Mouse (Mus musculus): ENCODE data around the gene Chd1l. TPM values are rescaled to one million over a fixed set of nuclear protein-coding genes. Genes with fewer than 3 reads are reported as not detected.

The Chd1l gene
- 23.2 TPM for polyA plus RNA-seq (2021)

DNA sequence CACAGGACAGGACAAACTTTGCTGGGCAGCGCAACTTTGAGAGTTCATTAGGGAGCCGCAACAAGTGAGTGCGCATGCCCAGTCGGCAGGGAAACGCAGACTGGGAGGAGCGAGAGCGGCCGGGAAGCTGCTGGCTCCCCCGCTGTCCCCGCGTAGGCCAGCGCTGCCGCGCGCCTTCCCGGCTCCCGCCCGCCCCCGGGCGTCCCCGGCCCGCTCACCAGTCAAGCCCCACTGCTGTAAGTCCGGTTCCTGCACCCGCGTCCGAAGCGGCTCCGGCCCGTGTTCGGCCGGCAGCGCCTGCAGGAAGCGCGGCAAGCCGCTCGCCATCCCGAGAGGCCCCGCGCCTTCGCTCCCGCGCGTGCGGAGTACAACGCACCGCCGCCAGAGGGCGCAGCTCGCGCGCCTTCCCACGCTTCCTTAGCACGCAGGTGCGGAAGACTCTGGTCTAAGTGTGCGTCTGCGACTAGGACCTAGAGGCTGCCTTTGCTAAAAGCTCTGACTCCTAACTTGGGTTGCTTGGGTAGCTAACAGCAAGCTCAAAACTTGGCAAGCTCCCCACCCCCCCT, at the start of gene Chd1l:
Gene Chd1l (minus strand): TSS at position 359 of the 566 bp plus-strand sequence.
- no peaks in the 10 kb centered on the region for H3K27me3 ChIP-seq
- in situ Hi-C loops (cut with MboI; ENCODE audit: low pct_unique_long_range_greater_than_20kb) = no loop called here
- DNase-seq (ENCODE audit: low read depth, low spot score) (peak; percentile 85), ATAC-seq (peak; percentile 95)
- TF ChIP-seq CTCF (IDR thresholded peaks at IDR 0.05) = peak; percentile 100
- ChIA-PET POLR2A (interaction anchor here (2.0 kb wide), 1 partner anchor 11 kb away, joined by 6 read pairs; no protein-coding TSS in a partner anchor), CTCF (interaction anchor here (0.6 to 1.9 kb wide), 23 partner anchors 8 to 286 kb away, joined by 3 to 16 read pairs (median 4); partner anchors contain the start of gene Fmo5)

DNA sequence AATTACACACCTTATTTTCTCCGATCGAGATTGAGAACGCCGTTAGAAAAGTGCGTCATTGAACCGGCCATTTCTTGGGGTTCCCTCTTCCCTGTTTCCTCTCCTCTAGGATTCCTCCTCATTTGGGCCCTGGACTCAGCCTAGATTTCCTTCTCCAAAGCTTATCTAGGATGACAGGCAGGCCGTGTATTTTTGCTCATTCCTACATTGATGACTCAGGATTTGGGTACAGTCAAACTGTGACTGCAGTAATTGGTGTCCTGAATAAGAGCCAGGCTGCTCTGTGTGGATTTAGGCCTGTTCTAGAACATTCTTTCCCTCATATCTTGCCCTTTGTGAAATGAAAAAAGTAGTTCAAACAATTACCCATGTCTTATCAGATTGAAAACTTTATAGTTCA, 49.7 kb upstream of the Chd1l start:
- ChIA-PET POLR2A (no interaction called here), CTCF (interaction anchor here (0.6 to 1.8 kb wide), 5 partner anchors 8 to 153 kb away, joined by 3 to 8 read pairs (median 4); no protein-coding TSS in a partner anchor)
- in situ Hi-C loops (cut with MboI; ENCODE audit: low pct_unique_long_range_greater_than_20kb) = no loop called here
- DNase-seq (ENCODE audit: low read depth, low spot score) (no peak), ATAC-seq (no peak)
- no peaks in the 10 kb centered on the region for H3K27me3 ChIP-seq
- no peak for TF ChIP-seq CTCF (IDR thresholded peaks at IDR 0.05)

DNA sequence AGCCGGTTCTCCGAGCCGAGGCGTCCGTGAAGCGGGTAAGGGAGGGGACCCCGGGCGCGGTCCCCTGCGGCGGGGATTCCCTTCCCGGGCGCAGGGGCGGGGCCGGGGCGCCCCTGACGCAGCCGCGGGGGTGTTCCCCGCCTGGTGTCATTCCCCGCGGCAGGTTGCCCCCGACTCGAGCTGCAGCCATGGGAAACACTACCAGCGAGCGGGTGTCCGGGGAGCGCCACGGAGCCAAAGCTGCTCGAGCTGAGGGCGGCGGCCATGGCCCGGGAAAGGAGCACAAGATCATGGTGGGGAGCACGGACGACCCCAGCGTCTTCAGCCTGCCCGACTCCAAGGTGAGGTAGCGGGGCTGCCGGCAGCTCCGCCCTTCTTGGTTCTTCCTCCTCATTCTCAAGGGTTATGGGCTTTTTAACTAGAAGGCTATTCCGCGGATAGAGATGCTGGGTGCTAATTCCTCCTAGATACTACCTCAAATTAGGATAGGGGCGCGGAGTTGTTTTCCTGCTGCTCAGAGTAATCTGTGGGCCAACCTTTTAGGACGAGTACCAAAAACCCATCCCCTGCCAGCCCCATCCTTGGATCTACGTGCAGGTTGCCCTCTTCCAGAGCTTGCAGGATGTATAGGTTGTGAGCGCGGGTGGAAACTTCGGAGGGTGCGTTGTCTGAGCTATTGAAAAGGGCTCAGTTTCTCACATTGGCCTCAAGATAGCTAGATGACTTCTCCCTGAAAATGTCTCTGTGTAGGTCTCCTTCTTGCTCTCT, 48.6 kb upstream of the Chd1l start:
- CTCF ChIA-PET = interaction anchor here (0.9 to 1.4 kb wide), 2 partner anchors 9 to 48 kb away, joined by 4 to 8 read pairs; no protein-coding TSS in a partner anchor
- H3K27me3 ChIP-seq = no peaks in the 10 kb centered on the region
- in situ Hi-C loops (cut with MboI; ENCODE audit: low pct_unique_long_range_greater_than_20kb) = no loop called here
- ATAC-seq = peak; percentile 73
- DNase-seq (ENCODE audit: low read depth, low spot score) = peak; percentile 25
- POLR2A ChIA-PET = interaction anchor here (0.6 to 1.2 kb wide), 2 partner anchors 110 to 475 kb away, joined by 3 to 4 read pairs; no protein-coding TSS in a partner anchor
- no peak for TF ChIP-seq CTCF (IDR thresholded peaks at IDR 0.05)

DNA sequence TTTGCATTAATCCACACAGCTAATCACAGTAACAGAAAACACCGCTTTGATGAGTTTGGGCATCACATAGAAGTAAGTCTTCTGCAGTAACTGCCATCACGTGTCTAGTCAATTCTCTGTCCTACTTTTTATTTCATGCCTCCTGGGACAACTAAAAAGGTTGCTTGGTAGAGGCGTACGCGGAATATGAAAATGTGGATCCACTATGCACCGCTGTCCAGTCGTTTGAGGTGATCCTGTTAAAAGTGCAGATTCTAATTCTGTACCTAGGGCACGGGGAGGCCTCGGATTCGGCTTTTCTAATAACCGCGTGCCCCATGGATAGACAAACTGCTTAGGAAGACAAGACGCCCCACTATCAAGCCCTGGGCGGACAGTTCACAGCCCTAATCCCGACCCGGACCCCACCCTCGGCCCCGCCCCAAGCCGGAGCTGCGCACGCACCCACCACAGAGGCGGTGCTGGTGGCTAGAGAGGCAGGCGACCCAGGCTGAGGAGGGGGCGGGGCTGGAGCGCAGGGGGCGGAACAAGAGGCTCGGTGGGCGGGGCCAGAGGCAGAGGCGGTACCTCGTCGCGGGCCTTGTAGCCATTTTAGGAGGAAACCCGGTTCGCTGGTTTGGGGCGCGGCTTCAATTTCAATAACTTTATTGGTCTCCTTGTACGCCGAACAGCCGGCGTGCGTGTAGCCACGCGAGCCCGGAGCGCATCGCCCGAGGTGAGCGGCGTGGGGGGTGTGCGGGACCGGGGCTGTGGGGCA, 47.8 kb upstream of the Chd1l start, which contains the start of gene Prkab2:
Gene Prkab2 (plus strand): TSS at position 539 of the 757 bp plus-strand sequence.
- H3K27me3 ChIP-seq = no peaks in the 10 kb centered on the region
- peak; percentile 97 for ATAC-seq
- DNase-seq (ENCODE audit: low read depth, low spot score) = peak; percentile 88
- CTCF ChIA-PET = no interaction called here
- POLR2A ChIA-PET = no interaction called here
- no peak for TF ChIP-seq CTCF (IDR thresholded peaks at IDR 0.05)
- in situ Hi-C loops (cut with MboI; ENCODE audit: low pct_unique_long_range_greater_than_20kb) = no loop called here

DNA sequence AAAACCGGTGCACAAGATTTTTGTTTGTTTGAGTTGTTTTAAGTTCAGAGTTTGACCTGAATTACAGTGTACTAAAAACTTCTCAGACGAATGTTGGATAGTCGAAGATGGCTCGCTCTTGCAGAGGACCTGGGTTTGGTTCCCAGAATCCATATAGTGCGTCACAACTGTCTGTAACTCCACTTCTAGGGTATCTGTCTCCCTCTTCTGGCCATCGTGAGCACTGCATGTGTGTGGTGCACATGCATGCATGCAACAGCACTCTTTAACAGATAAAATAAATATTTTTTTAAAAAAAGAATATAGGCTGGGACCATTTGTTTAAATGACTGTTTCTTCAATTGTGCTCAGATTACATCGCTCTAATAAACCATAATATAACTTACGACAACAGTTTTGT, 44.9 kb upstream of the Chd1l start:
- no peak for DNase-seq (ENCODE audit: low read depth, low spot score)
- ChIA-PET CTCF (interaction anchor here (0.9 to 1.7 kb wide), 2 partner anchors 36 to 44 kb away, joined by 3 read pairs; no protein-coding TSS in a partner anchor), POLR2A (no interaction called here)
- no peaks in the 10 kb centered on the region for H3K27me3 ChIP-seq
- no peak for ATAC-seq
- in situ Hi-C loops (cut with MboI; ENCODE audit: low pct_unique_long_range_greater_than_20kb) = no loop called here
- no peak for TF ChIP-seq CTCF (IDR thresholded peaks at IDR 0.05)

DNA sequence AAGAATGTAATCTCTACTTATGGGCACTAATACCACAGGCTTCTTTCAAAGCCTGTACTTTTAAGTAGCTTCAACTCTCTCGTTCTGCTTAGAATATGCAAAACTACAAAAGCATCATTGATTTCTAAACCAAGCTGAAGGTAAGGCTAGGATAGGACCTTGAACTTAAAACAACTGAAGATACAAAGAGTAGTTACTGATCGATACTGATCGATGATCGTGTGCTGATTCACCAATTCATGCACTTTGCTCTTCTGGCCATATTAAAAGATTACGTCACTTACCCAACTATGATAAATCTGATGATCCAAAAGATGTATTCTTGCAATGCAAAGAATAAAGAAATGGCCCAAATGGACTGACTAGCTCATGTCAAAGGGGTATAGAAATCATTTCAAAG, 43.8 kb upstream of the Chd1l start:
- no peaks in the 10 kb centered on the region for H3K27me3 ChIP-seq
- CTCF ChIA-PET = interaction anchor here (1.2 to 2.2 kb wide), 3 partner anchors 19 to 43 kb away, joined by 3 to 9 read pairs (median 4); partner anchors contain the start of gene Chd1l
- no peak for ATAC-seq
- no peak for DNase-seq (ENCODE audit: low read depth, low spot score)
- in situ Hi-C loops (cut with MboI; ENCODE audit: low pct_unique_long_range_greater_than_20kb) = no loop called here
- TF ChIP-seq CTCF (IDR thresholded peaks at IDR 0.05) = no peak
- POLR2A ChIA-PET = no interaction called here

DNA sequence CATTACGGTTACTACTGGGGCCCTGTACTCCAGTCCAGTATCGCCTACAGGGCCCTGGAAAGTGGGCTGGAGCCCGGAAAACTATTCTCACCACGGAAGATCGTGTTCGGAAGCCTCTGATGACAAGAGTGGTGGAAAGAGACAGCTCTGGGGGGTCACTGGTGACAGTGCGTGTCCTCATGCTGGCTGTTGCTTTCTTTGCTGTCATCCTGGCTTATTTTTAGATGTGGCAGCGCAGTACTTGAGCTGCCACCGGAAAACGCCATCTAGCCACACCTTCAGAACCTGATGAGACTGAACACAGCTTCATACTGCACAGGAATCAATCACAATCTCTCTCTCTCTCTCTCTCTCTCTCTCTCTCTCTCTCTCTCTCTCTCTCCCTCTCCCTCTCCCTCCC, 41.6 kb upstream of the Chd1l start:
- DNase-seq (ENCODE audit: low read depth, low spot score) = no peak

DNA sequence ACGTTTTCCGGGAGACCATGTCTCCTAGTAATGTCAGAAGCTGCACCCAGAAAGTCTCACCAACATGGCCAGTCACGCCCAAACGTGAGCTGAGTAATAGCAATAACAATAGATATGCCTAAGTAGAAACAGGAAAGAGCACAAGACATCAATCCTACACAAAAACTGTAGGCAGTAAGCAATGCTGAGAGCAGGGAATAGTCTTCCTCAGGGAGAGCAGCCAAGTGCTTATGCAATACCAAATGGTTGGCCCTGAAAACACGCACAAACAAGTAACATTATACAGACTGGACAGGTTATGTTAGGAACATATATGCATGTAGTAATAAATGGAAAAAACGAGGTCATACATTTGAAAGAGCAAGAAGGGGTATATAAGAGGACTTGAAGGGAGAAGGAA, 39.5 kb upstream of the Chd1l start:
- POLR2A ChIA-PET = no interaction called here
- CTCF ChIA-PET = interaction anchor here (1.7 to 2.0 kb wide), 2 partner anchors 13 to 64 kb away, joined by 3 to 4 read pairs; no protein-coding TSS in a partner anchor
- TF ChIP-seq CTCF (IDR thresholded peaks at IDR 0.05) = no peak
- ATAC-seq (no peak), DNase-seq (ENCODE audit: low read depth, low spot score) (no peak)
- no peaks in the 10 kb centered on the region for H3K27me3 ChIP-seq
- in situ Hi-C loops (cut with MboI; ENCODE audit: low pct_unique_long_range_greater_than_20kb) = no loop called here

More for the DNA sequence above, 41.6 kb upstream of the Chd1l start:
- CTCF ChIA-PET = interaction anchor here (1.2 kb wide), 1 partner anchor 38 kb away, joined by 4 read pairs; no protein-coding TSS in a partner anchor
- no peak for ATAC-seq
- in situ Hi-C loops (cut with MboI; ENCODE audit: low pct_unique_long_range_greater_than_20kb) = no loop called here
- no peak for TF ChIP-seq CTCF (IDR thresholded peaks at IDR 0.05)
- H3K27me3 ChIP-seq = no peaks in the 10 kb centered on the region
- POLR2A ChIA-PET = no interaction called here

DNA sequence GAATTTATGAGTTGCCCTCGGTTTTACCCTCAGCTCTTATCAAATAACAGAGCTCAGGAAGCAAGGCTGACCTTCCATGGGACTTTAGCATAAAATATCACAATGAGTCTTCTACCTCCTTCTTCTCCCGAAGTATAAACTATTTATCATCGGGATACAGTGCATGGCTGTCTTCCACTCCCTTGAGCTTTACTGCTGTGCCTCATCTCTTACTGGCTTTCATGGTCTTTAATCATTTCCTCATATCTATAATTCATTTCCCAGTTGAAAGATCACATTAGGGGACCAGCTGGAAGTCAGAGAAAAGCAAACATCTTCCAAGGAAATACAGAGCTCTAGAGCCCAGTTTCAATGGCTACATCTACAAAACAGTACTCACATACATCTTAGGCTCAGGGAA, 39.0 kb upstream of the Chd1l start:
- in situ Hi-C loops (cut with MboI; ENCODE audit: low pct_unique_long_range_greater_than_20kb) = no loop called here
- CTCF ChIA-PET = interaction anchor here (1.7 to 2.0 kb wide), 2 partner anchors 13 to 65 kb away, joined by 3 to 4 read pairs; no protein-coding TSS in a partner anchor
- ATAC-seq (no peak), DNase-seq (ENCODE audit: low read depth, low spot score) (no peak)
- POLR2A ChIA-PET = interaction anchor here (0.6 kb wide), 1 partner anchor 232 kb away, joined by 3 read pairs; no protein-coding TSS in a partner anchor
- no peaks in the 10 kb centered on the region for H3K27me3 ChIP-seq
- TF ChIP-seq CTCF (IDR thresholded peaks at IDR 0.05) = no peak

DNA sequence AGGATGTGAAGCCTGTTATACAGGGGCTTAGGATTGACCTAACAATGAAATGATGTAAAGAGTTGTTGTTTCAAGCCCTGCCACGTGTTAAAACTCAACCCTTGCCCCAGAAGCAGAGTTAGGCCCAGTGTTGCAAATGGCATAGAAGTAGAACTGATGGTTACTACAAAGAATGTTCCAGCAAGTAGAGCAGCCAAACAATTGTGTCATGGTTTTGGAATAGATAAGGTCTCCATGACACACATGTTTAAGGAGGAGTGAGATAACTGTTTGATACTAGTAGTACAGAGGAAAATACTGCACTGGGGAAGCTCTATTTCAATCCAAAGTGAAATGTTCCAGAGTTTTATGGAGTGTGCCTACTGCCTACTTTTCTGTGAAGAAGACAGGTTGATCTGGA, 38.5 kb upstream of the Chd1l start:
- DNase-seq (ENCODE audit: low read depth, low spot score) = no peak
- in situ Hi-C loops (cut with MboI; ENCODE audit: low pct_unique_long_range_greater_than_20kb) = no loop called here
- CTCF ChIA-PET = interaction anchor here (1.7 to 2.0 kb wide), 2 partner anchors 12 to 65 kb away, joined by 3 to 4 read pairs; no protein-coding TSS in a partner anchor

More for the DNA sequence above, 38.5 kb upstream of the Chd1l start:
- H3K27me3 ChIP-seq = no peaks in the 10 kb centered on the region
- ATAC-seq = no peak
- POLR2A ChIA-PET = interaction anchor here (0.6 kb wide), 1 partner anchor 232 kb away, joined by 3 read pairs; no protein-coding TSS in a partner anchor
- no peak for TF ChIP-seq CTCF (IDR thresholded peaks at IDR 0.05)
